Mouse (Mus musculus): ENCODE measurements around the gene Abcg1. TPM values are rescaled to one million over a fixed set of nuclear protein-coding genes. Genes with fewer than 3 reads are reported as not detected.

Gene Abcg1
- polyA plus RNA-seq, 1 experiment = 12.8 TPM

- TF ChIP-seq CTCF (IDR thresholded peaks at IDR 0.05; ENCODE audit: borderline replicate concordance, extremely low read depth, insufficient read depth, insufficient read length) = no peak
- no peak for TF ChIP-seq POLR2A (IDR thresholded peaks at IDR 0.05; ENCODE audit: borderline replicate concordance, extremely low read depth, insufficient read depth, insufficient read length, poor library complexity, severe bottlenecking)
- DNase-seq (ENCODE audit: low read depth) = peak; percentile 69
Measured at GRCm38 (mm10) chr17:31113191-31113856, 55.8 kb downstream of the Abcg1 start.

GRCm38 (mm10) chr17:31116063-31116462 is 58.6 kb downstream of the Abcg1 start:
- no peak for DNase-seq (ENCODE audit: low read depth)
- no peak for TF ChIP-seq CTCF (IDR thresholded peaks at IDR 0.05; ENCODE audit: borderline replicate concordance, extremely low read depth, insufficient read depth, insufficient read length)
- no peak for TF ChIP-seq POLR2A (IDR thresholded peaks at IDR 0.05; ENCODE audit: borderline replicate concordance, extremely low read depth, insufficient read depth, insufficient read length, poor library complexity, severe bottlenecking)

DNA sequence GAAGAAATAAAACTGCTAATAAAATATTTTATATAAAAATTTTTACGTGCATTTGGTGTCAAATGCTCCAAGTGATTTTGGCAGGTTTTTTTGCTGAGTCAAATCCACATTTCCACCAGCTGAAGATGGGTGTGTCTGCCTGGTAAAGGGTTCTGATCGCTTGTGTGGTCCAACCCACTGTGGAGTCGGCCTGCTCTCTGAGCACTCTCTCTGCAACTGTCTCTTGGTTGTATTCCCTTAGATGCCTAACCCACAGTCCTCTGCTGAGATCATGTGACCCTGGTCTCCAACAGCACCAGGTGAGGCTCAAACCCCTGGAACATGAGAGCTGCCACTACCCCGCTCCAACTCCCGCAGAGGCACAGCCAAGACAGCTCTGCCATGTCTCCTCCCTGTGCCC is 60.5 kb downstream of the Abcg1 start:
- DNase-seq (ENCODE audit: low read depth) = no peak
- no peak for TF ChIP-seq CTCF (IDR thresholded peaks at IDR 0.05; ENCODE audit: borderline replicate concordance, extremely low read depth, insufficient read depth, insufficient read length)
- TF ChIP-seq POLR2A (IDR thresholded peaks at IDR 0.05; ENCODE audit: borderline replicate concordance, extremely low read depth, insufficient read depth, insufficient read length, poor library complexity, severe bottlenecking) = no peak

DNA sequence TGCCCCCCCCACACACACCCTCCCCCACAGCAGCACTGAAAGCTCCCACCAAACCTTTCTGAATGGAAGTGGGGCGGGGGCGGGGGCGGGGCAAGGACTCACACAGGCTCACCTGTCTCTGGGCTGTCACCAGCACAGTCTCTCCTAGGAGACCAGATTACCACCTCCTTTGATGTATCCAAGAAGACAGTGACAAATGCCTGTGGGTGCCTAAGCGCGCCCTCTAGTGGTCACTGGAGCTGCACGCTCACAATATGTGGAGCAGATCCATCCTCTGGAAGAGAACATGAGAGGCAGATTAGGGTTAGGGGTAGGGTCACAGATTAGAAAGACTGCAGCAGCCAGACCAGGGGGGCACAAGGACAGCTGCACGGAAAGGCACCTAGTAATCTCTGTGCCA is 62.0 kb downstream of the Abcg1 start:
- TF ChIP-seq CTCF (IDR thresholded peaks at IDR 0.05; ENCODE audit: borderline replicate concordance, extremely low read depth, insufficient read depth, insufficient read length) (peak; percentile 95), POLR2A (IDR thresholded peaks at IDR 0.05; ENCODE audit: borderline replicate concordance, extremely low read depth, insufficient read depth, insufficient read length, poor library complexity, severe bottlenecking) (no peak)
- DNase-seq (ENCODE audit: low read depth) = peak; percentile 86

GRCm38 (mm10) chr17:31121975-31122374 is 64.5 kb downstream of the Abcg1 start:
- peak; percentile 70 for DNase-seq (ENCODE audit: low read depth)
- TF ChIP-seq CTCF (IDR thresholded peaks at IDR 0.05; ENCODE audit: borderline replicate concordance, extremely low read depth, insufficient read depth, insufficient read length) (peak; percentile 90), POLR2A (IDR thresholded peaks at IDR 0.05; ENCODE audit: borderline replicate concordance, extremely low read depth, insufficient read depth, insufficient read length, poor library complexity, severe bottlenecking) (no peak)

- peak; percentile 85 for DNase-seq (ENCODE audit: low read depth)
- TF ChIP-seq CTCF (IDR thresholded peaks at IDR 0.05; ENCODE audit: borderline replicate concordance, extremely low read depth, insufficient read depth, insufficient read length) (no peak), POLR2A (IDR thresholded peaks at IDR 0.05; ENCODE audit: borderline replicate concordance, extremely low read depth, insufficient read depth, insufficient read length, poor library complexity, severe bottlenecking) (no peak)
Measured at GRCm38 (mm10) chr17:31125548-31126266, 68.2 kb downstream of the Abcg1 start.

- TF ChIP-seq POLR2A (IDR thresholded peaks at IDR 0.05; ENCODE audit: borderline replicate concordance, extremely low read depth, insufficient read depth, insufficient read length, poor library complexity, severe bottlenecking) (no peak), CTCF (IDR thresholded peaks at IDR 0.05; ENCODE audit: borderline replicate concordance, extremely low read depth, insufficient read depth, insufficient read length) (no peak)
- no peak for DNase-seq (ENCODE audit: low read depth)
Measured at GRCm38 (mm10) chr17:31128708-31129318, 71.3 kb downstream of the Abcg1 start.

DNA sequence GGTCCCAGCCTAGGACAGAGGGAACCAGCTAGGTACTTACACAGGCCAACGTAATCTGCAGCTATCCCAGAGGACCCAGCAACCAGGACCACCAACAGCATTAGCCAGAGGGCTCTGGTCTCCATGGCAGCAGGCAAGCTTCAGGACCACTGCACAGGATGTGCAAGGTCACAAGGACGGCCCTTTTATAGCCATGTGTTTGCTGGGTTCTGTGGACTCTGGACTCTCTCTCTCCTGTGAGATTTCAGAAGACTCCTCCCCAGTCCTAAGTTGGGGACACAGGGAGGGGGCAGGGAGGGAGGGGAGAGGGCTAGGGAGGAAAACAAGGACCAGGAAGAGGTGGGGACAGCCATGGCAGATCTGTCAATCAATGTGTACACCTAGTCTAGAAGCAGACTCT is 72.0 kb downstream of the Abcg1 start, which contains the start of gene Tff3:
Gene Tff3 (minus strand): TSS at position 195 of the 400 bp plus-strand sequence.
- no peak for DNase-seq (ENCODE audit: low read depth)
- TF ChIP-seq CTCF (IDR thresholded peaks at IDR 0.05; ENCODE audit: borderline replicate concordance, extremely low read depth, insufficient read depth, insufficient read length) (no peak), POLR2A (IDR thresholded peaks at IDR 0.05; ENCODE audit: borderline replicate concordance, extremely low read depth, insufficient read depth, insufficient read length, poor library complexity, severe bottlenecking) (no peak)

DNA sequence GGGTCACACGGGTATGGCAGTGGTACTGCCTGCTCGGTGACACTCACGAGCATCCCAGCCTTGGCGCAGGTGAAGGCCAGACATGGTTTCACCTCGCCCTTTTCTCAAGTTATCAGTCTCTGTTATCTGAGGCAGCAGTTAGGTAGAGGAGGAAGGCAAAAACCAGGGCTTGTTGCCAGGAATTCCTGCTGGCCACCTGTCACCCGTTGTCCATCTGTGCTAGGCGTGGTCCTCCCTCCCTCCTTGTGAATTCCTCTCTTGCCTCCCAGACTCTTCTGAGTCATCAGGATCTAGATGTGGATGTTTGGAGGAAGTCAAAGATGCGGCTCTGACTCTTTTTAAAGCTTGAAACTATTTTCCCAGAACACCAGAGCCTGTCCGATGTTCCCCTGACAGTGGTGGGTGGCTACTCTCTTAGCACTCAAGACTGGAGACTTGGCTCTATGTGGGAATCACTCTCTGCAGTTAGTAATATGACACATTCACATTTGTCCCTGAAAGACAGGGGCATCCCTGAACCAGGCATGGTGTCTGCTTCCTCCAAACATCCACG is 73.9 kb downstream of the Abcg1 start:
- no peak for DNase-seq (ENCODE audit: low read depth)
- no peak for TF ChIP-seq CTCF (IDR thresholded peaks at IDR 0.05; ENCODE audit: borderline replicate concordance, extremely low read depth, insufficient read depth, insufficient read length)
- no peak for TF ChIP-seq POLR2A (IDR thresholded peaks at IDR 0.05; ENCODE audit: borderline replicate concordance, extremely low read depth, insufficient read depth, insufficient read length, poor library complexity, severe bottlenecking)

- no peak for DNase-seq (ENCODE audit: low read depth)
- TF ChIP-seq POLR2A (IDR thresholded peaks at IDR 0.05; ENCODE audit: borderline replicate concordance, extremely low read depth, insufficient read depth, insufficient read length, poor library complexity, severe bottlenecking) (no peak), CTCF (IDR thresholded peaks at IDR 0.05; ENCODE audit: borderline replicate concordance, extremely low read depth, insufficient read depth, insufficient read length) (no peak)
Measured at GRCm38 (mm10) chr17:31133776-31134175, 76.3 kb downstream of the Abcg1 start.

GRCm38 (mm10) chr17:31134913-31135312 is 77.4 kb downstream of the Abcg1 start:
- TF ChIP-seq CTCF (IDR thresholded peaks at IDR 0.05; ENCODE audit: borderline replicate concordance, extremely low read depth, insufficient read depth, insufficient read length) (no peak), POLR2A (IDR thresholded peaks at IDR 0.05; ENCODE audit: borderline replicate concordance, extremely low read depth, insufficient read depth, insufficient read length, poor library complexity, severe bottlenecking) (no peak)
- no peak for DNase-seq (ENCODE audit: low read depth)
